24 mouse cellular contexts compared by ENCODE assay signal in the genomic region with DNA sequence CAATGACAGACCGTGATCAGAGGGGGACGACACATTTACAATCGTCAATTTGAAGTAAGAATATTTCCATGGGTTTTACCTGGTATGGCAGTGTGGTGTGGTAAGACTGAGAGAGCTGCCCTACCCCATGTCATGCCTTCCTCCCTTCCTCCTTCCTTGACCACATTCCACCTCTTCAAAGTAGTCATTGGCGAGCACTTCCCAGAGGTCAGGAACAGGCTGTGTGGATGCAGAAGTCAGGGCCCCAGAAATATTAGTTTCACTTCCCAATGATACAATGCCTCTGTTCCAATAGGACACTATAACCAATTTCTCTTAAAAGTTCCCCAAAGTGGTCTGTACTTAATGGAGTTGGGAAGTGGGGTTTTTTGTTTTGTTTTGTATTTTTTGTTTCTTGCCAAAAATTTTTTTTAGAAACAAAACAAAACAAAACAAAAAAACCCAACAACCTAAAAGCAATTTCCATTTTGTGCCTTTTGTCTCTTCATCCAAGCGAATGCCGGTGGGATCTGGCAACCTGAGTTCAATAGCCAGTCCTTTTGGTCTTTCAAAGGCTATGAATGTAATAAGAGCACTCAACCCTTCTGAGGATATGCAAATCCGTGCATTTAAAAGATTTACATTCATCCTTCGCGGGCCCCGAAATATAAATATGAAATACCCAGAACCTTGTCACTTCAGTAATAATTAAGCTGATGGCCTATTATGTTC.
A peak's percentile ranks its signal among the peaks of the same experiment; 100 is the strongest.
DNase-seq lines count a peak whose midpoint lies in the region; ATAC-seq and TF ChIP-seq lines count a peak whose summit lies in the region.
"Had no signal": no experiment of that assay in that cellular context is flagged by ENCODE, and none has a peak within 500 bp of the region (broad histone marks: within the 10 kb centered on the region; RNA-seq: fewer than 3 reads in every experiment).

No protein-coding gene starts in this region.

- H3K4me1 ChIP-seq in forebrain, embryonic 10.5 days, result peaks cover 51% of the 10 kb centered on the region
- peaks cover 8% of the 10 kb centered on the region; the same call in 1 of the 2 replicates for H3K4me1 ChIP-seq in forebrain, postnatal 0 days (ENCODE audit: insufficient read depth)
- H3K4me1 ChIP-seq in midbrain, embryonic 11.5 days (ENCODE audit: control insufficient read depth, insufficient read depth, low read length), result peaks cover 16% of the 10 kb centered on the region
- H3K4me1 ChIP-seq in midbrain, postnatal 0 days (ENCODE audit: insufficient read depth, low read length), result peaks cover 7% of the 10 kb centered on the region; the same call in 1 of the 2 replicates
- H3K4me1 ChIP-seq in forebrain, embryonic 14.5 days (ENCODE audit: control insufficient read depth, insufficient read depth, low read length), result peaks cover 22% of the 10 kb centered on the region; the same call in 1 of the 2 replicates
- H3K4me1 ChIP-seq in midbrain, embryonic 13.5 days (replicated peaks), result peaks cover 38% of the 10 kb centered on the region

- no peak overlapping the region for H3K9ac ChIP-seq in forebrain, postnatal 0 days
- H3K9ac ChIP-seq in midbrain, embryonic 11.5 days (ENCODE audit: low read length), result no peak overlapping the region
- H3K9ac ChIP-seq in midbrain, postnatal 0 days (replicated peaks; ENCODE audit: low read length, poor library complexity, severe bottlenecking), result no peak overlapping the region
- H3K9ac ChIP-seq in forebrain, embryonic 14.5 days (ENCODE audit: low read length), result no peak overlapping the region
- H3K9ac ChIP-seq in midbrain, embryonic 13.5 days (replicated peaks), result no peak overlapping the region
- H3K9ac ChIP-seq: embryonic facial prominence, embryonic 15.5 days; heart, embryonic 15.5 days; liver, postnatal 0 days had no signal

- TF ChIP-seq CTCF in forebrain, postnatal 0 days (IDR thresholded peaks at IDR 0.05; ENCODE audit: low read depth), result no peak
- TF ChIP-seq CTCF in midbrain, postnatal 0 days (IDR thresholded peaks at IDR 0.05), result no peak

- H3K4me3 ChIP-seq in forebrain, embryonic 10.5 days, result no peak overlapping the region
- no peak overlapping the region for H3K4me3 ChIP-seq in forebrain, postnatal 0 days (ENCODE audit: low read depth, low read length)
- H3K4me3 ChIP-seq in midbrain, embryonic 11.5 days (ENCODE audit: low read depth, low read length), result no peak overlapping the region
- H3K4me3 ChIP-seq in midbrain, postnatal 0 days (ENCODE audit: low read depth, low read length), result no peak overlapping the region
- H3K4me3 ChIP-seq in forebrain, embryonic 14.5 days (ENCODE audit: low read depth, low read length), result no peak overlapping the region
- no peak overlapping the region for H3K4me3 ChIP-seq in midbrain, embryonic 13.5 days (replicated peaks)
- H3K4me3 ChIP-seq: embryonic facial prominence, embryonic 15.5 days; heart, embryonic 15.5 days; layer of hippocampus, adult 2 months; limb, embryonic 10.5 days had no signal

- no peak for ATAC-seq in forebrain, postnatal 0 days
- ATAC-seq in midbrain, embryonic 11.5 days (ENCODE audit: low FRiP score), result peak; percentile 46
- no peak for ATAC-seq in midbrain, postnatal 0 days (ENCODE audit: low FRiP score)
- peak; percentile 63 for ATAC-seq in forebrain, embryonic 14.5 days
- peak; percentile 61; the same call in 1 of the 2 replicates for ATAC-seq in midbrain, embryonic 13.5 days
- ATAC-seq: hindbrain, postnatal 0 days; intestine, postnatal 0 days; liver, postnatal 0 days; lung, postnatal 0 days had no signal

- peak overlapping the region; percentile 65; the same call in 1 of the 2 replicates for H3K27ac ChIP-seq in forebrain, embryonic 10.5 days
- no peak overlapping the region for H3K27ac ChIP-seq in forebrain, postnatal 0 days (ENCODE audit: low read depth, low read length)
- no peak overlapping the region; the same call in 1 of the 2 replicates for H3K27ac ChIP-seq in midbrain, embryonic 11.5 days (ENCODE audit: low read depth, low read length)
- H3K27ac ChIP-seq in midbrain, postnatal 0 days (ENCODE audit: low read depth, low read length), result no peak overlapping the region
- H3K27ac ChIP-seq in forebrain, embryonic 14.5 days (ENCODE audit: low read depth, low read length), result no peak overlapping the region
- H3K27ac ChIP-seq in midbrain, embryonic 13.5 days, result no peak overlapping the region
- H3K27ac ChIP-seq: embryonic facial prominence, embryonic 15.5 days; heart, embryonic 15.5 days; hindbrain, postnatal 0 days; layer of hippocampus, adult 2 months; limb, embryonic 10.5 days had no signal

- H3K27me3 ChIP-seq in forebrain, embryonic 10.5 days (ENCODE audit: poor library complexity, severe bottlenecking), result peaks cover 26% of the 10 kb centered on the region; the same call in 1 of the 2 replicates
- H3K27me3 ChIP-seq in forebrain, postnatal 0 days (ENCODE audit: insufficient read depth, low read length), result peaks cover 21% of the 10 kb centered on the region
- no peaks in the 10 kb centered on the region for H3K27me3 ChIP-seq in midbrain, embryonic 11.5 days (ENCODE audit: control insufficient read depth, insufficient read depth, low read length)
- no peaks in the 10 kb centered on the region for H3K27me3 ChIP-seq in midbrain, postnatal 0 days (ENCODE audit: insufficient read depth, low read length)
- no peaks in the 10 kb centered on the region for H3K27me3 ChIP-seq in forebrain, embryonic 14.5 days (replicated peaks; ENCODE audit: control insufficient read depth, insufficient read depth, low read length)
- H3K27me3 ChIP-seq in midbrain, embryonic 13.5 days, result no peaks in the 10 kb centered on the region; the same call in 1 of the 2 replicates
- H3K27me3 ChIP-seq: embryonic facial prominence, embryonic 15.5 days; heart, embryonic 15.5 days had no signal

- H3K9me3 ChIP-seq in forebrain, embryonic 10.5 days, result no peaks in the 10 kb centered on the region
- H3K9me3 ChIP-seq in forebrain, postnatal 0 days (ENCODE audit: low read length), result no peaks in the 10 kb centered on the region
- no peaks in the 10 kb centered on the region for H3K9me3 ChIP-seq in midbrain, embryonic 11.5 days (ENCODE audit: control insufficient read depth, low read length)
- no peaks in the 10 kb centered on the region for H3K9me3 ChIP-seq in midbrain, postnatal 0 days (ENCODE audit: low read length)
- no peaks in the 10 kb centered on the region for H3K9me3 ChIP-seq in forebrain, embryonic 14.5 days (replicated peaks; ENCODE audit: control insufficient read depth, low read length)
- no peaks in the 10 kb centered on the region for H3K9me3 ChIP-seq in midbrain, embryonic 13.5 days
- H3K9me3 ChIP-seq: embryonic facial prominence, embryonic 15.5 days; heart, embryonic 15.5 days; limb, embryonic 10.5 days had no signal

- no peak overlapping the region for H3K4me2 ChIP-seq in forebrain, postnatal 0 days (ENCODE audit: low read depth)
- no peak overlapping the region for H3K4me2 ChIP-seq in midbrain, embryonic 11.5 days
- no peak overlapping the region for H3K4me2 ChIP-seq in midbrain, postnatal 0 days (ENCODE audit: low read depth, low read length, poor library complexity, severe bottlenecking)
- 0 out of 2 replicates have a peak overlapping the region, but pooled peaks have one; percentile 3 for H3K4me2 ChIP-seq in forebrain, embryonic 14.5 days (ENCODE audit: low read length)
- H3K4me2 ChIP-seq in midbrain, embryonic 13.5 days (replicated peaks), result peak overlapping the region; percentile 22
- H3K4me2 ChIP-seq: embryonic facial prominence, embryonic 15.5 days; heart, embryonic 15.5 days had no signal

- DNase-seq in forebrain, embryonic 10.5 days (ENCODE audit: extremely low spot score, low spot score), result no peak
- DNase-seq in forebrain, postnatal 0 days, result no peak
- DNase-seq in midbrain, embryonic 11.5 days (ENCODE audit: low spot score, missing footprints), result peak; percentile 4
- no peak for DNase-seq in midbrain, postnatal 0 days (ENCODE audit: low spot score)
- DNase-seq in forebrain, embryonic 14.5 days (ENCODE audit: low spot score), result no peak
- DNase-seq in thymus, postnatal 36 days, result no peak
- no peak for DNase-seq in urinary bladder, postnatal 14 days (ENCODE audit: low spot score)
- DNase-seq: adrenal gland, postnatal 14 days; cerebellum, adult 2 months; cerebellum, postnatal 36 days; gastrocnemius, postnatal 14 days; heart, postnatal 36 days; liver; liver, postnatal 0 days; thymus, adult 18-20 months; thymus, postnatal 4 days had no signal

- H3K36me3 ChIP-seq in forebrain, embryonic 10.5 days (replicated peaks), result no peaks in the 10 kb centered on the region
- H3K36me3 ChIP-seq in forebrain, postnatal 0 days (ENCODE audit: insufficient read depth), result no peaks in the 10 kb centered on the region
- H3K36me3 ChIP-seq in midbrain, embryonic 11.5 days (ENCODE audit: control insufficient read depth, insufficient read depth, low read length), result no peaks in the 10 kb centered on the region
- no peaks in the 10 kb centered on the region for H3K36me3 ChIP-seq in midbrain, postnatal 0 days (ENCODE audit: insufficient read depth, low read length)
- no peaks in the 10 kb centered on the region for H3K36me3 ChIP-seq in forebrain, embryonic 14.5 days (ENCODE audit: control insufficient read depth, insufficient read depth, low read length)
- H3K36me3 ChIP-seq in midbrain, embryonic 13.5 days, result no peaks in the 10 kb centered on the region
- H3K36me3 ChIP-seq: embryonic facial prominence, embryonic 15.5 days; heart, embryonic 15.5 days; limb, embryonic 10.5 days had no signal

- 76% methylated on average over 10 of the region's 10 CpGs for WGBS in forebrain, embryonic 10.5 days
- WGBS in forebrain, postnatal 0 days, result 40% methylated on average over 10 of the region's 10 CpGs
- 72% methylated on average over 10 of the region's 10 CpGs for WGBS in midbrain, embryonic 11.5 days
- 57% methylated on average over 10 of the region's 10 CpGs for WGBS in midbrain, postnatal 0 days
- 34% methylated on average over 10 of the region's 10 CpGs for whole genome bisulfite sequencing in forebrain, embryonic 14.5 days
- 44% methylated on average over 10 of the region's 10 CpGs for WGBS in midbrain, embryonic 13.5 days

Comparison
In these comparisons a context has a peak if more than half of its experiments do, and no peak if none do; other contexts are left out.
1. ATAC-seq: peak in midbrain, embryonic 11.5 days (single experiment), forebrain, embryonic 14.5 days (single experiment) and midbrain, embryonic 13.5 days (single experiment); none in forebrain, postnatal 0 days (single experiment) and midbrain, postnatal 0 days (single experiment).
2. H3K4me2 ChIP-seq: peak in forebrain, embryonic 14.5 days (single experiment) and midbrain, embryonic 13.5 days (single experiment); none in forebrain, postnatal 0 days (single experiment), midbrain, embryonic 11.5 days (single experiment) and midbrain, postnatal 0 days (single experiment).